Mouse (Mus musculus) megakaryocyte-erythroid progenitor cell, adult 5-6 weeks (primary cell): ENCODE measurements around the gene Taf12. TPM values are rescaled to one million over a fixed set of nuclear protein-coding genes. Genes with fewer than 3 reads are reported as not detected.
"Not testable (repeated sequence)": the region's sequence is repeated elsewhere in the genome, so short reads cannot be mapped to it uniquely, and the experiment has no call there.

Experiments
- ATAC-seq: replicated peaks from 2 replicates; pipeline ENCODE4 v1.8.0; 2016; ENCODE audit warnings: mild to moderate bottlenecking, inconsistent platforms; ENCODE audit not compliant: severe bottlenecking, poor library complexity, low FRiP score, low TSS enrichment
- total RNA-seq, 2 experiments: library from RNA; stranded (forward) in 1 of 2; stranded (reverse) in 1 of 2; fragments of 200-1000, 215-1000 nt in 1 of 2; fragments of >200 nt in 1 of 2; fragmentation: Nextera tagmentation in 1 of 2; gene quantifications; 2 replicates each; pipeline ENCODE4 v1.2.3; 2014 to 2017

Taf12 gene
- total RNA-seq, 2 experiments from 2014 or later, result 46.1 to 106 TPM

- ATAC-seq, result peak; percentile 51
Observed at GRCm38 (mm10) chr4:132268871-132269739, 5.1 kb upstream of the Taf12 start.

DNA sequence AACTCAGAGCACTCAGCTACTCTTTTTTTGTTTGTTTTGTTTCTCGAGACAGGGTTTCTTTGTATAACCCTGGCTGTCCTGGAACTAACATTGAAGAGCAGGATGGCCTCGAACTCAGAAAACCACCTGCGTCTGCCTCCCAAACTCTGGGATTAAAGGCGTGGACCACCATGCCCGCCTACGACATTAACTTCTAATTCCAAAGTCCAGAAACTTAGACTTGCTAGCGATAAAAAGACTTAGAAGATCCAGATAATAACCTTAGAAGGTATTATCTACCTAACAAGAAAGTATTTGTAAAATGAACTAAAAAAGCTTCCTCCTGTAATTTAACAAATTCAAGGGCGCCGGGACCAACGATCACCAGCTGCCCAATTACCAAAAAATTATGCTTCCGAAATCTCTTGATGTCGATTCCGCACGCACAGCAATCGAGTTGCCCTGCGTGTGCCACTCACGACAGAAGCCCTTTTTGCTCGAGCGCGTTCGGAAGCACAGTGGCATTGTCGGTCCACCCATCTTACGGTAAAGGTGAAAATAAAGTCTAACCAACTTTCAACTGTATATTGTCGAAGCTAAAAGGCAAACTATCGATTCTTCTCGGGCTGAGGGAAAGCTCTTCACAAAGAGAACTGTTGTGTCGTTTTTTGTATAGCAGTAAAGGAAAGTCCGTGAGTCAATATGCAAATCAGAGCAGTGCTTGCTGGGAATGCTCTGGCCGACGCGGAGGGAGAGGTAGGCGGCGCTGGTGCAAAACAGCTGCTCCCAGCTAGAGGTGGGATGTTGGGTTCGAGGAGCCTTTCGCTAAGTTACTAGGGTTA is 4.2 kb upstream of the Taf12 start:
- ATAC-seq, result peak; percentile 77

DNA sequence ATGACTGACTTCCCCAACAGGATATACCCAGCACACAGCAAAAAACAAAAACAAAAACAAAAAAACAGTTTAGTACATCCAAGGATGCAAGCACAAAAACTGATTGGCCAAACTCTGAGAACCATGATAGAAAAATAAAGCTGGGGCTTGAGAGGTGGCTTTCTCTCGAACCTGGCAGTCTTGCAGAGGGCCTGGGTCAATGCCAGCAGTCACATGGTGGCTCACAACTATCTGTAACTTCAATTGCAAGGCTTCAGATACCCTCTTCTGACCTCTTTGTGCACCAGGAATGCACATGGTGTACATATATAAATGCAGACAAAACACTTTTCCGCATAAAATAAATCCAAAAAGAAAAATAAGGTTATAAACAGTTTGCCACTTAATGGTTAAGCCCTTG is 1.0 kb upstream of the Taf12 start:
- ATAC-seq, result no peak

GRCm38 (mm10) chr4:132275949-132276348 is 1.8 kb downstream of the Taf12 start:
- ATAC-seq, result peak; percentile 69

DNA sequence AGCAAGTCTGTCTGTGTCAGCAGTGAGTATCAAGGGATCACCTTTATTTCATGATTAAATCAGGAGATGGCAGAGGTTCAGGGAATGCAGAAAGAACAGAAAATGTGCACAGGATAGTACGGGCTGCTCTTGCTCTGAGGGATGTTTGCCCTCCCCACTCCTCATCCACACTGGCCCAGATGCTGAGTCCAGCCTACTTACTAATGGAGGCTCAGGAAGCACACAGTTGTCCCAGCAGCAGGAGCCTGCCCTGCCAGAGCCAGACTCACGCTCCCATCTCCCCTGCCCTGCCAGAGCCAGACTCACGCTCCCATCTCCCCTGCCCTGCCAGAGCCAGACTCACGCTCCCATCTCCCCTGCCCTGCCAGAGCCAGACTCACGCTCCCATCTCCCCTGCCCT is 14.7 kb downstream of the Taf12 start:
- ATAC-seq, result not testable (repeated sequence)

DNA sequence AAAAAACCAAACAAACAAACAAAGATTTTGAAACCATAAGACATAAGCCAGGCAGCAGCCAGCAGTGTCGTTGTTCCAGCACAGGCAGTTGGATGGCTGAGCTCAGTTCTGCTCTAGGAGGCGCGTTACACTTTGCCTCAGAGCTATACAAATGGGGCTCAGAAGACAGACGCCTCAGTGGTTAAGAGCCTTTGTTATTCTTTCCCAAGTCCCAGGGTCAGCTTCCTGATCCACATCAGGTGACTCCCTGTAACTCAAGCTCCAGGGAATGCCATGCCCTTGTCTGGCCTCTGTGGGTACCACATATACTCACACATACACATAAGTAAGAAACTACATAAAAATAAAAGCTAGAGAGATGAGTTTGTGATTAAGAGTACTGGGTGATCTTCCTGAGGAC is 16.9 kb downstream of the Taf12 start:
- no peak for ATAC-seq

- no peak for ATAC-seq
Observed at GRCm38 (mm10) chr4:132291624-132292335, 17.6 kb downstream of the Taf12 start.

- ATAC-seq, result no peak
Observed at GRCm38 (mm10) chr4:132292988-132293387, 18.8 kb downstream of the Taf12 start.

DNA sequence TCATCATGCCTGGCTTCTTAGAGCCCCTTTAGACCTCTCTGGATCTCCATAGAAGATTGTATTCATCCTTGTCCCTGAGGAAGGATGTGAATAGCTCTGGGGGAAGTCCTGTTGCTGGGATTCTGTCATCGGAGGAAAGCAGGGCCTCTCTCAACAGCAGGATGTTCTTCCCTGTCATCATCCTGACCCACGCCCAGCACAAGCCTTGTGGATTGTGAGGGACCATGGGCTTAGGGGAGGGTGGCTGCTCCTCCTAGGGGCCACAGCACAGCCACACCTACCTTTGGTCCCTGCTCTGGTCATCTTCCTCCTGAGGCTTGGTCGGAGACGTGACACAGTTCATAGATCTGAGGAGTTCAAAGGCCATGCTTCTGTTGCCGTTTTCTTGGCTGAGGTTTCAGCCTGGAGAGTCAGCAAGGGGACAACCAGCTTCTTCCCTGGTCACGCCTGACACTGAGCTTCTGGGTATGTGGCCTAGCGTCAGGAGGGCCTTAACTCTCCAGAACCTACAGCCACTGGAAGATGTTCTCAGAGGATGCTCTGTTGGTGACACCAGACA is 19.6 kb downstream of the Taf12 start:
- no peak for ATAC-seq

DNA sequence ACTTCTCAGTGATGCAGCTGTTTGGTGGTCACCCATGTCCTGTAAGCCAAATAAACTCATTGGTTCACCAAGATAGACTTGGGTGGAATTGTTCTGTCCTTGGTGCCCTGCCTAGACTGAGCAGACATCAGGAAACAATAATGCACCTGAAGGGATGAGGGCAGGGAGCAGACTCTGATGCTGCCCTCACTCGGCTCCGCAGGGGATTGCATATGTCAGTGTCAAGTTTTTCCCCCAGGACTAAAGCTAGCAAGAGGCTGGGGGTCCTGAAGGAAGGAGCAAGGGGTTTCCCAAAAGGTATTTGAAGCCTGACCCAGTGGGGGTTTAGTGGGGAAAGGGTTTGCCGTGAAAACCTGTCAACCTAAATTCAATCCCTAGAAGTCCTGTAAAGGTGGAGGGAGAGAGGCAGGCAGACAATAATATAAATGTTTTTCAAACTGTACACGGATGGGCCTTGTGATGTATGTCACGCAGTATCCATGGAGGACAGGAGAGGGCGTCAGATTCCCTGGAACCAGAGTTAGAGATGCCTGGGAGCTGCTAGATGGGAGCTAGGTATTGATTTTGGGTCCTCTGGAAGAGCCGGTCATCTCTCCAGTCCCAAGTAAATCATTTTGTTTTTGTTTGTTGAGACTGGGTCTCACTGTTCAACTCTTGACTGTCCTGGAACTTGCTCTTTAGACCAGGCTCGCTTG is 21.7 kb downstream of the Taf12 start:
- ATAC-seq, result no peak

DNA sequence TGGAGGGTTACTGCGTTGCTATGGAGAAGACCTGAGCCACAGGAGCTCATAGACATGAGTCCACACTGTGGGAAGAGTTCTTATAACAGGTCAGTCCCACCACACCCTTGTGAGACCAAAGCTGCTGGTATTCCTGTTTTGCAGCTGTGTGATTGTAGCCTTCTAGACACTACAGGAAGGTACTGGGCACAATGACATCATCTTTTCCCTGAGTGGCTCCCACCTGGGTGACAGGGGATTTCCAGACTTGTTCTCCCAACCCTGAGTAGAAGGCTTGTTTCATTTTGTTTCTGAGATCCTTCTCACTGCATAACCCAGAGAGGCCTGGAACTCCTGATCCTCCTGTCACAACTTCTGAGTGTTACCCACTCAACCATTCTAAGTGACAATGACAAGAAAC is 25.7 kb downstream of the Taf12 start:
- no peak for ATAC-seq

- ATAC-seq, result no peak
Observed at GRCm38 (mm10) chr4:132301486-132301885, 27.3 kb downstream of the Taf12 start.

- 0 out of 2 replicates have a peak, but pooled peaks have one; percentile 5 for ATAC-seq
Observed at GRCm38 (mm10) chr4:132301965-132302938, 28.1 kb downstream of the Taf12 start.

- ATAC-seq, result peak; percentile 73
Observed at GRCm38 (mm10) chr4:132302939-132303479, 28.8 kb downstream of the Taf12 start, which contains the start of gene Rab42. Rab42 (minus strand) TSS chr4:132303385.

DNA sequence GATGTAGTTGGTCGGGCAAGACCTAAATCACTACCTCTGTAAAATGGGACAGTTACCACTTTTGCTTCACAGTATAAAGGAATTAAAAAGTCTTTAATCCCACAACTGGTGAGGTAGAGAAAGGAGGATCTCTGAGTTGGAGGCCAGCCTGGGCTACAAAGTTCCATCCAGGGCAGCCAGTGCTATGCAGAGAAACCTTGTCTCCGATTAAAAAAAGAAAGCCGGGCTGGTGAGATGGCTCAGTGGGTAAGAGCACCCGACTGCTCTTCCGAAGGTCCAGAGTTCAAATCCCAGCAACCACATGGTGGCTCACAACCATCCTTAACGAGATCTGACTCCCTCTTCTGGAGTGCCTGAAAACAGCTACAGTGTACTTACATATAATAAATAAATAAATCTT is 29.3 kb downstream of the Taf12 start:
- ATAC-seq, result not testable (repeated sequence)

- peak; percentile 35 for ATAC-seq
Observed at GRCm38 (mm10) chr4:132305276-132305675, 31.1 kb downstream of the Taf12 start.

GRCm38 (mm10) chr4:132306004-132306403 is 31.8 kb downstream of the Taf12 start:
- ATAC-seq, result no peak
